Mouse (Mus musculus) cortical plate, adult 2 months (tissue): ENCODE data around the gene Ghr. TPM values are rescaled to one million over a fixed set of nuclear protein-coding genes. Genes with fewer than 3 reads are reported as not detected.

Experiments
- H3K27ac ChIP-seq: fragments of 200-500 bp; 2 replicates; pipeline ENCODE4 v1.5.1; 2012; ENCODE audit warnings: low read length, control low read depth, inconsistent platforms; ENCODE audit not compliant: insufficient read depth
- H3K4me1 ChIP-seq: fragments of 200-500 bp; 2 replicates; pipeline ENCODE4 v1.6.1; 2011; ENCODE audit warnings: low read length; ENCODE audit not compliant: control insufficient read depth, insufficient read depth
- H3K4me3 ChIP-seq: fragments of 200-500 bp; 2 replicates; pipeline ENCODE4 v1.5.1; 2011; ENCODE audit warnings: mild to moderate bottlenecking, low read length, control low read depth; ENCODE audit not compliant: insufficient read depth
- CTCF ChIP-seq: fragments of 200-500 bp; IDR thresholded peaks from 2 replicates; pipeline ENCODE4 v1.5.1; 2011; ENCODE audit warnings: mild to moderate bottlenecking, control low read depth, low read length; ENCODE audit not compliant: insufficient read depth; ENCODE audit errors: extremely low read depth
- POLR2A ChIP-seq: fragments of 200-500 bp; IDR thresholded peaks from 2 replicates; pipeline ENCODE4 v1.6.1; 2011; ENCODE audit warnings: mild to moderate bottlenecking, low read length, control low read depth; ENCODE audit not compliant: insufficient read depth; ENCODE audit errors: extremely low read depth
- polyA plus RNA-seq: library from polyadenylated mRNA; depleted of rRNA; stranded (reverse); fragments of >200 nt; gene quantifications from 2 replicates; pipeline ENCODE4 v1.2.3, GENCODE M21; 2012

The Ghr gene
- polyA plus RNA-seq, 1 experiment: 8.4 TPM

DNA sequence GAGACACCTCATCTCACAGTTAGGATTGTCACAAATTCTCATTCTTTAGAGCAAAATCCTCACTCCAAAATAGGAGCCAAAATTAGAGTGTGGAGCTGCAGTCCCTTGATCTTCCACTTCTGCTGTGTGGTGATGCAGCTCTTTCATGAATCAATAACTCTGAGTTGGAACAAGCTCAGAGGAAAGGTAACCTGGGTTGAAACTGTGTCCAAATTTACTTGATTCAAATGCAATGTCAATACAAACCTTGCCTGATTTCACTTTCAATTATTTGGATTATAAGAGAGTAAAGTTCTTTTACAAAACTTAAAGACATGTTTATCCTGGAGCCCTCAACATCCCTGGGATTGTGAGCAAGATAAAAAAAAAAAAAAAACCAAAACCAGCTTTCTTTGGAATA is 260.3 kb downstream of the Ghr start:
- Histone ChIP-seq H3K4me1 (no peaks in the 10 kb centered on the region), H3K27ac (no peak overlapping the region), H3K4me3 (no peak overlapping the region)
- no peak for TF ChIP-seq CTCF
- TF ChIP-seq POLR2A: no peak

GRCm38 (mm10) chr15:3319929-3320328 is 263.4 kb downstream of the Ghr start:
- H3K4me1 ChIP-seq: no peaks in the 10 kb centered on the region
- no peak overlapping the region for H3K27ac ChIP-seq
- H3K4me3 ChIP-seq: no peak overlapping the region
- TF ChIP-seq POLR2A (no peak), CTCF (no peak)

- H3K4me1 ChIP-seq: no peaks in the 10 kb centered on the region
- H3K27ac ChIP-seq: no peak overlapping the region
- no peak overlapping the region for H3K4me3 ChIP-seq
- TF ChIP-seq POLR2A (no peak), CTCF (no peak)
Measured at GRCm38 (mm10) chr15:3316617-3317016, 266.7 kb downstream of the Ghr start.

- no peak for TF ChIP-seq POLR2A
- TF ChIP-seq CTCF: no peak
Measured at GRCm38 (mm10) chr15:3312937-3313336, 270.4 kb downstream of the Ghr start.

GRCm38 (mm10) chr15:3309856-3310255 is 273.4 kb downstream of the Ghr start:
- H3K4me3 ChIP-seq: no peak overlapping the region
- no peak for TF ChIP-seq CTCF
- no peak for TF ChIP-seq POLR2A
- H3K27ac ChIP-seq: no peak overlapping the region
- no peaks in the 10 kb centered on the region for H3K4me1 ChIP-seq

More at GRCm38 (mm10) chr15:3312937-3313336, 270.4 kb downstream of the Ghr start:
- Histone ChIP-seq H3K27ac (no peak overlapping the region), H3K4me1 (no peaks in the 10 kb centered on the region), H3K4me3 (no peak overlapping the region)

- H3K4me3 ChIP-seq: no peak within 1 kb of the TSS
- H3K27ac ChIP-seq: no peak within 1 kb of the TSS
- TF ChIP-seq CTCF (no peak), POLR2A (no peak)
- no peaks in the 10 kb centered on the region for H3K4me1 ChIP-seq
Measured at GRCm38 (mm10) chr15:3303426-3303825, 279.9 kb downstream of the Ghr start, which contains the start of gene Ccdc152. Ccdc152 (minus strand) TSS chr15:3303526.

DNA sequence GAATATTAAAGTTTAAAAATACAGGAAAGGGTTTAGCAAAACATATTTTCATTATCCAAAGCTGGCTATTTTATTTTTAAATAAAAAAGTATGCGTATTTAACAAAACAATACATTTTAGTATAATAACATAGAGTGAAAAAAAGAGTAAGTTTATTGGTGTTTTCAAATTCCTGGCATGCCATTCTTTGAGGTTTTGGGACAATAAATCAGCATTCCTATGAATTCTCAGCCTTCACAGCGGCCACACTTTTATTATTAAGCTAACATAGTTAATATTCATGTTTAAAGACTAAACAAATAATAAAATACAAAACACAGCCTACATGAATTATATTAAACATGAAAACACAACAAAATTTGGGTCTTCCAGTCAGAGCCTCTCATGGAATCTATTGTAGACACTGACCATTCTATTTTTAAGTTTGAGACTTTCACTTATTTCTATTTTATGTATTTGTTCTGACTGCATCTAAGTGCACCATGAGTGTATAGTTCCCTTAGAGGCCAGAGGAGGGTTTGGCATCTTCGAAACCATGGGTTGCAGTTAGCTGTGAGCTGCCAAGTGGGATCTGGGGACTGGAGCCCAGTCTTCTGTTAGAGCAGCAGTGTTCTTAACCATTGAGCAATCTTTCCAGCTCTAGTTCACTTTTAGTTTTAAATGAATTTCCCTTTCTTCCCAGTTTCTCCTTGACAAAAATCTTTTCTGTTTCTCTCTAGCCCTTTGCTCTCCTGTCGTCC is 282.8 kb downstream of the Ghr start:
- no peak for TF ChIP-seq CTCF
- TF ChIP-seq POLR2A: no peak
- Histone ChIP-seq H3K4me1 (no peaks in the 10 kb centered on the region), H3K27ac (no peak overlapping the region), H3K4me3 (no peak overlapping the region)

GRCm38 (mm10) chr15:3297615-3298014 is 285.7 kb downstream of the Ghr start:
- no peak overlapping the region for H3K27ac ChIP-seq
- no peaks in the 10 kb centered on the region for H3K4me1 ChIP-seq
- TF ChIP-seq CTCF (no peak), POLR2A (no peak)
- H3K4me3 ChIP-seq: no peak overlapping the region

GRCm38 (mm10) chr15:3295986-3296385 is 287.3 kb downstream of the Ghr start:
- Histone ChIP-seq H3K4me1 (no peaks in the 10 kb centered on the region), H3K27ac (no peak overlapping the region), H3K4me3 (no peak overlapping the region)
- no peak for TF ChIP-seq POLR2A
- no peak for TF ChIP-seq CTCF

- TF ChIP-seq CTCF: no peak
- TF ChIP-seq POLR2A: no peak
- no peak overlapping the region for H3K4me3 ChIP-seq
Measured at GRCm38 (mm10) chr15:3293477-3293876, 289.8 kb downstream of the Ghr start.

More at GRCm38 (mm10) chr15:3293477-3293876, 289.8 kb downstream of the Ghr start:
- H3K27ac ChIP-seq: no peak overlapping the region
- H3K4me1 ChIP-seq: no peaks in the 10 kb centered on the region
